9 mouse cellular contexts compared by ENCODE assay signal in genomic region chr10:59901463-59901862, GRCm38 (mm10). TPM values are rescaled to one million over a fixed set of nuclear protein-coding genes. Genes with fewer than 3 reads are reported as not detected.
DNase-seq lines count a peak whose midpoint lies in the region; ATAC-seq lines count a peak whose summit lies in the region.
"Had no signal": no experiment of that assay in that cellular context is flagged by ENCODE, and none has a peak within 500 bp of the region (broad histone marks: within the 10 kb centered on the region; RNA-seq: fewer than 3 reads in every experiment).

No protein-coding gene starts in this region.

- no peak for ATAC-seq in forebrain, embryonic 11.5 days (replicated peaks; ENCODE audit: low FRiP score)
- no peak for ATAC-seq in megakaryocyte, adult 5-6 weeks (ENCODE audit: poor library complexity, severe bottlenecking)
- ATAC-seq in hindbrain, embryonic 13.5 days (ENCODE audit: low FRiP score), result no peak
- ATAC-seq in midbrain, embryonic 15.5 days (replicated peaks), result no peak

- no peak overlapping the region; the same call in 1 of the 2 replicates for H3K9ac ChIP-seq in forebrain, embryonic 11.5 days (ENCODE audit: low read length)
- H3K9ac ChIP-seq in hindbrain, embryonic 13.5 days, result no peak overlapping the region
- no peak overlapping the region for H3K9ac ChIP-seq in midbrain, embryonic 15.5 days

- peaks cover 20% of the 10 kb centered on the region for H3K36me3 ChIP-seq in forebrain, embryonic 10.5 days (replicated peaks)
- H3K36me3 ChIP-seq in forebrain, embryonic 11.5 days (ENCODE audit: control insufficient read depth, insufficient read depth, low read length), result no peaks in the 10 kb centered on the region
- H3K36me3 ChIP-seq in megakaryocyte, embryonic 14.5 days (replicated peaks; ENCODE audit: low read length), result peaks cover 25% of the 10 kb centered on the region
- H3K36me3 ChIP-seq in hindbrain, embryonic 13.5 days, result peaks cover 4% of the 10 kb centered on the region; the same call in 1 of the 2 replicates
- no peaks in the 10 kb centered on the region for H3K36me3 ChIP-seq in midbrain, embryonic 15.5 days (replicated peaks)

- no peak overlapping the region for H3K4me3 ChIP-seq in forebrain, embryonic 10.5 days
- no peak overlapping the region for H3K4me3 ChIP-seq in forebrain, embryonic 11.5 days (ENCODE audit: low read depth, low read length)
- H3K4me3 ChIP-seq in megakaryocyte, embryonic 14.5 days (replicated peaks), result peak overlapping the region; percentile 38
- no peak overlapping the region for H3K4me3 ChIP-seq in hindbrain, embryonic 13.5 days
- H3K4me3 ChIP-seq in midbrain, embryonic 15.5 days, result no peak overlapping the region

- H3K27ac ChIP-seq in forebrain, embryonic 10.5 days, result peak overlapping the region; percentile 93
- H3K27ac ChIP-seq in forebrain, embryonic 11.5 days (ENCODE audit: low read depth, low read length), result no peak overlapping the region; the same call in 1 of the 2 replicates
- peak overlapping the region; percentile 99 for H3K27ac ChIP-seq in hindbrain, embryonic 13.5 days
- H3K27ac ChIP-seq in midbrain, embryonic 15.5 days, result peak overlapping the region; percentile 17; the same call in 1 of the 2 replicates

- no peaks in the 10 kb centered on the region for H3K9me3 ChIP-seq in forebrain, embryonic 10.5 days
- H3K9me3 ChIP-seq in forebrain, embryonic 11.5 days (ENCODE audit: control insufficient read depth, low read length), result no peaks in the 10 kb centered on the region
- H3K9me3 ChIP-seq in megakaryocyte, embryonic 14.5 days, result no peaks in the 10 kb centered on the region
- no peaks in the 10 kb centered on the region for H3K9me3 ChIP-seq in hindbrain, embryonic 13.5 days
- H3K9me3 ChIP-seq in midbrain, embryonic 15.5 days, result no peaks in the 10 kb centered on the region

- no peaks in the 10 kb centered on the region for H3K27me3 ChIP-seq in forebrain, embryonic 10.5 days (ENCODE audit: poor library complexity, severe bottlenecking)
- H3K27me3 ChIP-seq in forebrain, embryonic 11.5 days (ENCODE audit: control insufficient read depth, insufficient read depth, low read length), result no peaks in the 10 kb centered on the region
- no peaks in the 10 kb centered on the region for H3K27me3 ChIP-seq in megakaryocyte, embryonic 14.5 days (replicated peaks)
- no peaks in the 10 kb centered on the region for H3K27me3 ChIP-seq in hindbrain, embryonic 13.5 days
- H3K27me3 ChIP-seq in midbrain, embryonic 15.5 days (replicated peaks), result no peaks in the 10 kb centered on the region

- no peak for DNase-seq in forebrain, embryonic 10.5 days (ENCODE audit: extremely low spot score, low spot score)
- no peak for DNase-seq in forebrain, embryonic 11.5 days (ENCODE audit: low spot score)
- DNase-seq in embryo, embryonic 10.5 days (ENCODE audit: low spot score), result no peak
- no peak for DNase-seq in yolk sac, embryonic 10.5 days (ENCODE audit: low spot score)
- DNase-seq: cerebellum, adult 11 months had no signal

- 87% methylated on average over 1 of the region's 1 CpGs for WGBS in forebrain, embryonic 10.5 days
- 91% methylated on average over 1 of the region's 1 CpGs for WGBS in forebrain, embryonic 11.5 days
- 96% methylated on average over 1 of the region's 1 CpGs for WGBS in hindbrain, embryonic 13.5 days
- WGBS in midbrain, embryonic 15.5 days, result 90% methylated on average over 1 of the region's 1 CpGs

- H3K4me1 ChIP-seq in forebrain, embryonic 10.5 days, result peaks cover 74% of the 10 kb centered on the region
- peaks cover 39% of the 10 kb centered on the region for H3K4me1 ChIP-seq in forebrain, embryonic 11.5 days (replicated peaks; ENCODE audit: control insufficient read depth, insufficient read depth, low read length)
- H3K4me1 ChIP-seq in megakaryocyte, embryonic 14.5 days, result peaks cover 91% of the 10 kb centered on the region
- peaks cover 74% of the 10 kb centered on the region for H3K4me1 ChIP-seq in hindbrain, embryonic 13.5 days (replicated peaks)
- H3K4me1 ChIP-seq in midbrain, embryonic 15.5 days, result peaks cover 65% of the 10 kb centered on the region

- H3K4me2 ChIP-seq in forebrain, embryonic 11.5 days (ENCODE audit: low read depth, low read length, severe bottlenecking), result no peak overlapping the region
- no peak overlapping the region for H3K4me2 ChIP-seq in hindbrain, embryonic 13.5 days
- no peak overlapping the region for H3K4me2 ChIP-seq in midbrain, embryonic 15.5 days

RNA-seq across cellular contexts. Expression of gene Dnajb12, which starts 22.1 kb away (rescaled TPM):
- 26.2 and 27.9 TPM in 2 replicates for polyA plus RNA-seq in forebrain, embryonic 10.5 days (2016; fragmentation: Nextera tagmentation; extraction: Ambion mirVana)
- 25.3 and 26.5 TPM in 2 replicates for polyA plus RNA-seq in forebrain, embryonic 11.5 days (2014; fragmentation: Nextera tagmentation; extraction: Ambion mirVana)
- 68.2 and 87.1 TPM in 2 replicates for polyA plus RNA-seq in megakaryocyte, embryonic 14.5 days (2012; ENCODE audit: insufficient read depth, low replicate concordance)
- 21.9 and 26.0 TPM in 2 replicates for total RNA-seq in megakaryocyte, adult 5-6 weeks (2015)
- 17.3 and 18.5 TPM in 2 replicates for total RNA-seq in megakaryocyte, adult 5-6 weeks (2017)
- 18.4 and 19.2 TPM in 2 replicates for polyA plus RNA-seq in hindbrain, embryonic 13.5 days (2015; fragmentation: Nextera tagmentation; extraction: Ambion mirVana)
- 18.0 TPM in 2 replicates for polyA plus RNA-seq in midbrain, embryonic 15.5 days (2015; fragmentation: Nextera tagmentation; extraction: Ambion mirVana)

RNA-seq across cellular contexts. Expression of gene Ddit4, which starts 50.2 kb away (rescaled TPM):
- polyA plus RNA-seq in forebrain, embryonic 10.5 days (2016; fragmentation: Nextera tagmentation; extraction: Ambion mirVana), result 32.7 and 35.3 TPM in 2 replicates
- polyA plus RNA-seq in forebrain, embryonic 11.5 days (2014; fragmentation: Nextera tagmentation; extraction: Ambion mirVana), result 7.4 and 9.5 TPM in 2 replicates
- polyA plus RNA-seq in megakaryocyte, embryonic 14.5 days (2012; ENCODE audit: insufficient read depth, low replicate concordance), result 33.2 and 44.6 TPM in 2 replicates
- 2.2 and 2.4 TPM in 2 replicates for total RNA-seq in megakaryocyte, adult 5-6 weeks (2015)
- total RNA-seq in megakaryocyte, adult 5-6 weeks (2017), result 0.94 and 1.2 TPM in 2 replicates
- 64.8 and 69.6 TPM in 2 replicates for polyA plus RNA-seq in hindbrain, embryonic 13.5 days (2015; fragmentation: Nextera tagmentation; extraction: Ambion mirVana)
- 52.6 and 59.4 TPM in 2 replicates for polyA plus RNA-seq in midbrain, embryonic 15.5 days (2015; fragmentation: Nextera tagmentation; extraction: Ambion mirVana)
